Mouse (Mus musculus) small intestine, adult 2 months (tissue): Measurements from ENCODE around the gene Ttc4.

Experiments used
- CTCF ChIP-seq: fragments of 200-500 bp; IDR thresholded peaks from 2 replicates; pipeline ENCODE4 v1.5.1; 2012; ENCODE audit warnings: low read depth, mild to moderate bottlenecking, control low read depth, inconsistent platforms, low read length, moderate library complexity, mixed read lengths; ENCODE audit not compliant: insufficient replicate concordance, insufficient read length; ENCODE audit errors: extremely low read depth
- POLR2A ChIP-seq: fragments of 200-500 bp; IDR thresholded peaks from 2 replicates; pipeline ENCODE4 v1.6.1; 2012; ENCODE audit warnings: low read depth, mild to moderate bottlenecking, control low read depth, inconsistent platforms, low read length, moderate library complexity

GRCm38 (mm10) chr4:106630333-106631220 is 48.2 kb downstream of the Ttc4 start:
- peak; percentile 26; the same call in 1 of the 2 replicates for TF ChIP-seq CTCF
- no peak for TF ChIP-seq POLR2A
